Mouse (Mus musculus) lung, postnatal 0 days (tissue): ENCODE results near the gene Pgap1.

Source experiments
- CTCF ChIP-seq: IDR thresholded peaks from 2 replicates; pipeline ENCODE4 v1.5.1; 2016; ENCODE audit warnings: antibody characterized with exemption, mild to moderate bottlenecking
- EP300 ChIP-seq: IDR thresholded peaks from 2 replicates; pipeline ENCODE4 v1.6.1; 2016; ENCODE audit warnings: antibody characterized with exemption, mild to moderate bottlenecking, control low read depth

GRCm38 (mm10) chr1:54498496-54498895, 59.0 kb downstream of the Pgap1 start:
- TF ChIP-seq EP300 (no peak), CTCF (no peak)
